Mouse (Mus musculus): ENCODE data around the gene Kcnc4.

Kcnc4 gene

GRCm38 (mm10) chr3:107443866-107444265, 15.5 kb downstream of the Kcnc4 start:
- no peak overlapping the region for H3K4me3 ChIP-seq (replicated peaks; ENCODE audit: low read length)
- H3K9me3 ChIP-seq (ENCODE audit: low read length): no peaks in the 10 kb centered on the region
- no peak for TF ChIP-seq NANOG (IDR thresholded peaks at IDR 0.05; ENCODE audit: borderline replicate concordance, low read length)
- no peak for TF ChIP-seq POU5F1 (IDR thresholded peaks at IDR 0.05; ENCODE audit: borderline replicate concordance, low read length)
- TF ChIP-seq CTCF (conservative IDR thresholded peaks at IDR 0.05; ENCODE audit: low read length): no peak
- H3K4me1 ChIP-seq (replicated peaks; ENCODE audit: low read depth, low read length): peaks cover 34% of the 10 kb centered on the region
- no peaks in the 10 kb centered on the region for H3K36me3 ChIP-seq (ENCODE audit: insufficient read depth, low read length)
- H3K27me3 ChIP-seq (ENCODE audit: insufficient read depth, low read length): peaks cover 56% of the 10 kb centered on the region

DNA sequence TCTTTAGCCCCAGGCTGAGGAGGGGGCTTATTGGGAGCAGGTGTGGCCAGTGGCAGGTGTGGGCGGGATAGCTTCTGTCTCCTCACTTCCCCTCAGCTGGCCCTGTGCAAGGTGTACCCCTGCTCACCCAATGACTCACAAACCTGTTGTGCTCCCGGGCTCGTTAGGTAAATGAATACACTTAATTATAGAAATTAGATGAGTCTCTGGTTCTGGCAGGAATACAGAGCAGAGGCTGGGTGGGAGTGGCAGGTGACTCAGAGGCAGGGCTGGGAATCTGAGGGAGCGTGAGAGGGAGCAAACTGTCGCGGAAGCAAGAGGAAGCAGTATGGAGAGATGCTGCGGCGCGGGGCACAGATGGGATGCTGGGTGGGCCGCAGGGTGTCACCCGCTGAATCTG, 17.2 kb downstream of the Kcnc4 start:
- no peaks in the 10 kb centered on the region for H3K9me3 ChIP-seq (ENCODE audit: low read length)
- H3K4me1 ChIP-seq (replicated peaks; ENCODE audit: low read depth, low read length): peaks cover 41% of the 10 kb centered on the region
- H3K27me3 ChIP-seq (ENCODE audit: insufficient read depth, low read length): peaks cover 56% of the 10 kb centered on the region
- TF ChIP-seq CTCF (conservative IDR thresholded peaks at IDR 0.05; ENCODE audit: low read length) (no peak), NANOG (IDR thresholded peaks at IDR 0.05; ENCODE audit: borderline replicate concordance, low read length) (no peak), POU5F1 (IDR thresholded peaks at IDR 0.05; ENCODE audit: borderline replicate concordance, low read length) (no peak)
- H3K36me3 ChIP-seq (ENCODE audit: insufficient read depth, low read length): no peaks in the 10 kb centered on the region
- H3K4me3 ChIP-seq (replicated peaks; ENCODE audit: low read length): no peak overlapping the region

DNA sequence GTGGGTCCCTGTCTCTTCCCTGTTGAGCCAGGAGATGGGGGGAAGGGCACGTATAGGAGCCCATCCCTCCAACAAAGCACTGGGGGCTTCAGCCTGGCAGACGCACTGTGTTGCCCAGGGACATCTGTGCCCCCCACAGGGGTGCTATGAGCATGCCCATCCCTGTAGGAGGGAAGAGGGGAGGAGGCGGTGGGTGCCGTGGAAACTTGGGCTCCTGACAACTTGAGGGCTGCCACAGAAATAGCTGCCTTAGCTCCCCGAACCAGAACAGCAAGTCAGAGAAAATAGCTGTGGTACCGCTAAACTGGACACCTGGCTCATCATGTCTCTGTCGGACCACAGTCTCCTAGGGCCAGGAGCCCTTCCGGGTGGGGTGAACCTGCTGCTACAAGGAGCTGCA, 18.0 kb downstream of the Kcnc4 start:
- H3K4me3 ChIP-seq (replicated peaks; ENCODE audit: low read length): no peak overlapping the region
- H3K27me3 ChIP-seq (ENCODE audit: insufficient read depth, low read length): peaks cover 51% of the 10 kb centered on the region
- peaks cover 41% of the 10 kb centered on the region for H3K4me1 ChIP-seq (replicated peaks; ENCODE audit: low read depth, low read length)
- TF ChIP-seq NANOG (IDR thresholded peaks at IDR 0.05; ENCODE audit: borderline replicate concordance, low read length) (no peak), POU5F1 (IDR thresholded peaks at IDR 0.05; ENCODE audit: borderline replicate concordance, low read length) (no peak), CTCF (conservative IDR thresholded peaks at IDR 0.05; ENCODE audit: low read length) (no peak)
- no peaks in the 10 kb centered on the region for H3K9me3 ChIP-seq (ENCODE audit: low read length)
- no peaks in the 10 kb centered on the region for H3K36me3 ChIP-seq (ENCODE audit: insufficient read depth, low read length)

DNA sequence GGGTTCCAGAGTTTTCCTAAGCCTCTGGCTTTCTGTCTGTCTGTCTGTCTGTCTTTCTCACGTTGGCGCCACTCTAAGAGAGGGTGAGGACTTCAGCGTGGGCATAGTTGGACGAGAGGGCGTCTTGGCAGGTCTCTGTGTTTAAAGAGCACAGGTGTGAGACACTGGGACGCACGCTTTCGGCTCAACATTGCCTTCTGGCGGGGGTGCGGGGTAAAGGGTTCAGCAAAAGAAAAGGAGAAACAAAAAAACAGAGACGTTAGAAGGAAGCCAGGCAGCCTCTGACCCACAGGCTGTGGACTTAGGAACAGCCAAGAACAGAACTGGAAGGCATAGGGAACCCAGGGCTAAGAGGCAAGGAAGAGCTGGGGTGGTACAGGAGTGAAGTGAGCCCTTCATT, 20.1 kb downstream of the Kcnc4 start:
- Histone ChIP-seq H3K4me3 (replicated peaks; ENCODE audit: low read length) (no peak overlapping the region), H3K9me3 (ENCODE audit: low read length) (no peaks in the 10 kb centered on the region), H3K4me1 (replicated peaks; ENCODE audit: low read depth, low read length) (peaks cover 27% of the 10 kb centered on the region), H3K27me3 (ENCODE audit: insufficient read depth, low read length) (peaks cover 31% of the 10 kb centered on the region), H3K36me3 (ENCODE audit: insufficient read depth, low read length) (no peaks in the 10 kb centered on the region)
- TF ChIP-seq CTCF (conservative IDR thresholded peaks at IDR 0.05; ENCODE audit: low read length) (no peak), NANOG (IDR thresholded peaks at IDR 0.05; ENCODE audit: borderline replicate concordance, low read length) (no peak), POU5F1 (IDR thresholded peaks at IDR 0.05; ENCODE audit: borderline replicate concordance, low read length) (no peak)

DNA sequence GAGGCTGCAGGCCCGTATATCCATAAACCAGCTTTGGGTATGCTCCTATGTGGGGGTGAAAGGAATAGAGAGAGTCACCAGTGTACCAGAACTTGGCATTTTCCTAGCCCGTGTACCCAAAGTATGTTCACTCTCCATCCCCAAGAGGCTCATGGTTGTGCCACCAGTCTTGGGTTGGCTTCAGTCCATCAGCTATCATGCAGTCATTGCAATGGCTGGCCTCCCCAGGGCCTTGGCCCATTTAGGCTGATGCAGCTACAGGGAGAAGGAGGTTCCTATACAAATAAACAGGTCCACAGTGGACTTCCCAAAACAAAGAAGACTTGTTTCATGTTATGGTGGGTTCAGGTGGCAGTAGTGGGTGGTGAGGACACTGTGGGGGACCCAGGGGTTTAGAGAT, 21.7 kb downstream of the Kcnc4 start:
- no peaks in the 10 kb centered on the region for H3K9me3 ChIP-seq (ENCODE audit: low read length)
- H3K4me1 ChIP-seq (replicated peaks; ENCODE audit: low read depth, low read length): peaks cover 22% of the 10 kb centered on the region
- H3K36me3 ChIP-seq (ENCODE audit: insufficient read depth, low read length): no peaks in the 10 kb centered on the region
- no peak overlapping the region for H3K4me3 ChIP-seq (replicated peaks; ENCODE audit: low read length)
- H3K27me3 ChIP-seq (ENCODE audit: insufficient read depth, low read length): peaks cover 17% of the 10 kb centered on the region; the same call in 1 of the 2 replicates
- TF ChIP-seq NANOG (IDR thresholded peaks at IDR 0.05; ENCODE audit: borderline replicate concordance, low read length): no peak
- TF ChIP-seq CTCF (conservative IDR thresholded peaks at IDR 0.05; ENCODE audit: low read length): no peak
- no peak for TF ChIP-seq POU5F1 (IDR thresholded peaks at IDR 0.05; ENCODE audit: borderline replicate concordance, low read length)

DNA sequence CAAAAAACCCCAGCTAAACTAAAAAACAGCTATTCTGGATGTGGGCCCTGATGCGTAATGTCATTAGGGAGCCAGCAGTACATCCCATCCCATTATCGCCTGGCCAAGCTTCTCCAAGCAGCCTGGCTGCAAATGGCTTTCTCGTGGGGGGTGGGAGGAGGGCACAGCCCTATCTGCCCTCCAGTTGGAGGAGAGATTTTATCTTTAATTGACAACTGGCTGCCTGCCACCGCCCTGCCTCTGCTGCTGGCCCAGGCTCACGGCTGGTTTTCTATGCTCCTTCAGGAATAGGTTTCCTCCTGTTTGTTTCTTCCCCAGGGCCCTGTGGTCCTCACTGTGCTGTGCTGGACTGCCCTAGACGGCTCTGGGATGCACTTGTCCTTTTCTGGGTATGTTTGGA, 22.9 kb downstream of the Kcnc4 start:
- no peaks in the 10 kb centered on the region for H3K9me3 ChIP-seq (ENCODE audit: low read length)
- no peaks in the 10 kb centered on the region for H3K36me3 ChIP-seq (ENCODE audit: insufficient read depth, low read length)
- peaks cover 15% of the 10 kb centered on the region; the same call in 1 of the 2 replicates for H3K27me3 ChIP-seq (ENCODE audit: insufficient read depth, low read length)
- no peak overlapping the region for H3K4me3 ChIP-seq (replicated peaks; ENCODE audit: low read length)
- peaks cover 10% of the 10 kb centered on the region for H3K4me1 ChIP-seq (replicated peaks; ENCODE audit: low read depth, low read length)
- no peak for TF ChIP-seq CTCF (conservative IDR thresholded peaks at IDR 0.05; ENCODE audit: low read length)
- no peak for TF ChIP-seq NANOG (IDR thresholded peaks at IDR 0.05; ENCODE audit: borderline replicate concordance, low read length)
- no peak for TF ChIP-seq POU5F1 (IDR thresholded peaks at IDR 0.05; ENCODE audit: borderline replicate concordance, low read length)

- no peaks in the 10 kb centered on the region for H3K9me3 ChIP-seq (ENCODE audit: low read length)
These were observed 25.7 kb downstream of the Kcnc4 start for GRCm38 (mm10) chr3:107433614-107434013.

GRCm38 (mm10) chr3:107431268-107431667, 28.1 kb downstream of the Kcnc4 start:
- H3K4me3 ChIP-seq (replicated peaks; ENCODE audit: low read length): no peak overlapping the region
- no peak for TF ChIP-seq CTCF (conservative IDR thresholded peaks at IDR 0.05; ENCODE audit: low read length)
- TF ChIP-seq POU5F1 (IDR thresholded peaks at IDR 0.05; ENCODE audit: borderline replicate concordance, low read length): no peak
- TF ChIP-seq NANOG (IDR thresholded peaks at IDR 0.05; ENCODE audit: borderline replicate concordance, low read length): no peak
- H3K36me3 ChIP-seq (ENCODE audit: insufficient read depth, low read length): no peaks in the 10 kb centered on the region
- no peaks in the 10 kb centered on the region for H3K9me3 ChIP-seq (ENCODE audit: low read length)
- H3K4me1 ChIP-seq (replicated peaks; ENCODE audit: low read depth, low read length): no peaks in the 10 kb centered on the region
- H3K27me3 ChIP-seq (ENCODE audit: insufficient read depth, low read length): no peaks in the 10 kb centered on the region

More at GRCm38 (mm10) chr3:107433614-107434013, 25.7 kb downstream of the Kcnc4 start:
- Histone ChIP-seq H3K27me3 (ENCODE audit: insufficient read depth, low read length) (no peaks in the 10 kb centered on the region), H3K4me1 (replicated peaks; ENCODE audit: low read depth, low read length) (peaks cover 5% of the 10 kb centered on the region), H3K36me3 (ENCODE audit: insufficient read depth, low read length) (no peaks in the 10 kb centered on the region), H3K4me3 (replicated peaks; ENCODE audit: low read length) (no peak overlapping the region)
- TF ChIP-seq CTCF (conservative IDR thresholded peaks at IDR 0.05; ENCODE audit: low read length) (no peak), POU5F1 (IDR thresholded peaks at IDR 0.05; ENCODE audit: borderline replicate concordance, low read length) (no peak), NANOG (IDR thresholded peaks at IDR 0.05; ENCODE audit: borderline replicate concordance, low read length) (no peak)
